Mouse (Mus musculus): ENCODE measurements around the gene Tlr4.

The Tlr4 gene

GRCm38 (mm10) chr4:66974918-66975317, 147.5 kb downstream of the Tlr4 start:
- H3K27me3 ChIP-seq (ENCODE audit: insufficient read depth, low read length): no peaks in the 10 kb centered on the region
- no peaks in the 10 kb centered on the region for H3K9me3 ChIP-seq (ENCODE audit: low read length)
- no peaks in the 10 kb centered on the region for H3K36me3 ChIP-seq (ENCODE audit: insufficient read depth, low read length)
- H3K4me3 ChIP-seq (replicated peaks; ENCODE audit: low read length): no peak overlapping the region
- TF ChIP-seq POU5F1 (IDR thresholded peaks at IDR 0.05; ENCODE audit: borderline replicate concordance, low read length): no peak
- no peak for TF ChIP-seq NANOG (IDR thresholded peaks at IDR 0.05; ENCODE audit: borderline replicate concordance, low read length)
- no peaks in the 10 kb centered on the region for H3K4me1 ChIP-seq (replicated peaks; ENCODE audit: low read depth, low read length)

Measured in E14TG2a.4 (cell line).